Mouse (Mus musculus) kidney, embryonic 15.5 days (tissue): ENCODE measurements around the gene Pigm. TPM values are rescaled to one million over a fixed set of nuclear protein-coding genes. Genes with fewer than 3 reads are reported as not detected.
A peak's percentile ranks its signal among the peaks of the same experiment; 100 is the strongest.

Experiments used
- ATAC-seq: fragments of 200-750 bp; cut with Nextera tagmentation; replicated peaks from 2 replicates; pipeline ENCODE4 v1.8.0; 2017; ENCODE audit warnings: moderate TSS enrichment; ENCODE audit not compliant: low FRiP score
- H3K27ac ChIP-seq: fragments of 300-500 bp; sonication (generic); 2 replicates; pipeline ENCODE4 v1.5.1; 2015; ENCODE audit warnings: mild to moderate bottlenecking, inconsistent platforms
- H3K27me3 ChIP-seq: fragments of 300-500 bp; sonication (generic); 2 replicates; pipeline ENCODE4 v1.6.1; 2015; ENCODE audit warnings: inconsistent platforms
- H3K36me3 ChIP-seq: fragments of 300-500 bp; sonication (generic); 2 replicates; pipeline ENCODE4 v1.6.1; 2015; ENCODE audit warnings: inconsistent platforms
- H3K4me1 ChIP-seq: fragments of 300-500 bp; sonication (generic); 2 replicates; pipeline ENCODE4 v1.6.1; 2015; ENCODE audit warnings: inconsistent platforms
- H3K4me2 ChIP-seq: fragments of 300-500 bp; sonication (generic); 2 replicates; pipeline ENCODE4 v1.6.1; 2015; ENCODE audit warnings: moderate library complexity, mild to moderate bottlenecking, inconsistent platforms
- H3K4me3 ChIP-seq: fragments of 300-500 bp; sonication (generic); replicated peaks from 2 replicates; pipeline ENCODE4 v1.5.1; 2015; ENCODE audit warnings: mild to moderate bottlenecking, inconsistent platforms
- H3K9ac ChIP-seq: fragments of 300-500 bp; sonication (generic); 2 replicates; pipeline ENCODE4 v1.6.1; 2015; ENCODE audit warnings: mild to moderate bottlenecking, inconsistent platforms
- H3K9me3 ChIP-seq: fragments of 300-500 bp; sonication (generic); replicated peaks from 2 replicates; pipeline ENCODE4 v1.6.1; 2016; ENCODE audit warnings: inconsistent platforms
- WGBS: fragments of 180-500 bp; shearing (Covaris S2); methylation state at CpG from one replicate; pipeline ENCODE4 v1.1.7; 2015; ENCODE audit warnings: mixed read lengths; 5-methylcytosine and 5-hydroxymethylcytosine counted together
- polyA plus RNA-seq: library from polyadenylated mRNA; unstranded; fragments of >200 nt; fragmentation: Nextera tagmentation; extraction: Ambion mirVana; gene quantifications from 2 replicates; pipeline ENCODE4 v1.2.1, GENCODE M21; 2015

The Pigm gene
- polyA plus RNA-seq, 1 experiment from 2014 or later = 7.9 TPM

DNA sequence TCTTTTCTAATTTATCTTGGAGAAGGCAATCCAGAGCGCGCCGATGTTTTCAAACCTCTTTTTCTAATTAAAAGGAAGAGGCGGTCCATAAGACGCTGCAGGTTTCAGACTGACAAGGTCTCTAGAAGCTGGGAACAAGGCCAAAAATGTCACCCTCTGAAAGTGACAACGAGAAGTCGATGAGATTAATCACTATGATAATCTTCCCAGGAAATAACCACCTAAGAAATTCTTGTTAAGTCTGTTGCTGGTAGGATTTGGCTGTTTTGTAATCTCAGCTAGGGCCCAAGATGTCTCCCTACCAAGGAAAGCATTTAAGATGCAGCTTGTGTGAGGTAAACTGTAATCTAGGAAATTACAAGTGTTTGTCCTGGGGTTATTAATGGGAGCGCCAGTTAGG, 17.4 kb downstream of the Pigm start:
- Histone ChIP-seq H3K9ac (no peak overlapping the region), H3K4me2 (no peak overlapping the region), H3K4me3 (no peak overlapping the region), H3K36me3 (no peaks in the 10 kb centered on the region), H3K9me3 (no peaks in the 10 kb centered on the region), H3K27me3 (peaks cover 13% of the 10 kb centered on the region; the same call in 1 of the 2 replicates), H3K27ac (no peak overlapping the region), H3K4me1 (peaks cover 6% of the 10 kb centered on the region; the same call in 1 of the 2 replicates)
- ATAC-seq = no peak
- WGBS = 59% methylated on average over 8 of the region's 8 CpGs

DNA sequence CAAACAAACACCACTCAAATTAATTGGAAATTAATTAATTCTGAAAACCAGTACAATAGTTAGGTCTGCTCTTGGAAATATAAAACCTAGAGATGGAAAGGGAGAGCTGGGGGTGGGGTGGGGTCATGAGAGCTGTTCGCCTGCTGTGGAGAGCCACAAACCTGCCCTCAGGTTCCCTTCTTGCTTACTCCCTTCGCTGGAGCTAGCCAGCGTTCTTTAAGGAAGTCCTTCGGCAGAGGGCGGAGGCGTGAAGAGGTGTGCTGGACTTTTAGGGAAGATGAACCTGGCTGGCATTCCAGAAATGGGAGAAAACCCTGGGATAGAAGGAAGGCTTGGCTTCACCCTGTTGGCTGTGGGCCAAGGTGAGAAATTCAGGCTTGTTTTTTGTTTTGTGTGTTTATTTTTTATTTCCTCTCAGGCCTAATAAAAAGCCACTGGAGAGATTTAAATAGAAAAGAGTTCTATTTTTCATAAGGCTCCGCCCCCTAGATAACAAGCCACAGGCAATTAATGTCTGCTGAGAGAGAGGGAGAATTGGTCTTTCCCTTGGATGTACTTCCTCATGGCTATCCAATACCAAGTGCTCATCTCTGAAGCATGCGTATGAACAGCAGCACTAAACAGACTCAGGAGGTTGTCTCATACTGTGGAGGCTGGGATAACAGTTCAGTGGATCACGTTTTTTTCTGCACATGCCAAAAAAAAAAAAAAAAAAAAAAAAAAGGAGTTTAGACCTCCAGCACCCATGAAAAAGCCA, 20.8 kb downstream of the Pigm start:
- H3K27me3 ChIP-seq = 0 out of 2 replicates have a peak, but pooled peaks cover 4% of the 10 kb centered on the region
- H3K4me3 ChIP-seq = no peak overlapping the region
- 59% methylated on average over 9 of the region's 9 CpGs for WGBS
- no peak overlapping the region for H3K27ac ChIP-seq
- H3K4me2 ChIP-seq = no peak overlapping the region
- no peak for ATAC-seq
- no peaks in the 10 kb centered on the region for H3K9me3 ChIP-seq
- H3K4me1 ChIP-seq = peaks cover 2% of the 10 kb centered on the region; the same call in 1 of the 2 replicates
- no peaks in the 10 kb centered on the region for H3K36me3 ChIP-seq
- no peak overlapping the region for H3K9ac ChIP-seq

DNA sequence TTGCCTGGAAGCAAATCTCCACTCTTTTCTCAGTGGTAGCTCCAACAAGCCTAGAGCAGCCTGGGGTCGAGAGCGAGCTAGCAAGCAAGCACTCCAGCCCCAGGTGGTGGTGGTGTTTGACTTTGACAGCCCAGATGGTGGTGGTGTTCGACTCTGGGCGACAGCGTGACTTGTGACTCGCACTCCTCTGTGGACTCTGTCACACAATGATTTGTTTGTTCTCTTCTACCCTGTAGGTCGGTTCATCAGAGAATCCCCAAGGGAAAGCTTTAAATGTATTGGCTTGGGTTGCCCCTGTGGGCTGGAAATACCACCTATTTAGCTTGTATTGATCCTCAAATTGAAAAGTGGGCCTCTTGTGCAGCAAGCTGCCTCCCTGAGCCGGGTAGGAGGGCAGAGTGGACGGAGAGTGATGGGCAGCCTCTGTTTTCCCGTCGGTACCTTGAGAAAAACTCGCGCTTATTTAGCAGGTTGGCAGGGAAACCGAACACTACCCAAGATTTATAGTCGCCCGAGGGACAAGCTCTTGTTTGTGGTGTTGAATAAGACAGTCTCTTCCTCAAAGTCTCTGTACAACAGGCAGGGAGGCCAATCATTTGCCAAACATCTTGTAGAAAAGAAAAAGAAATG, 29.8 kb downstream of the Pigm start:
- H3K4me1 ChIP-seq = peaks cover 5% of the 10 kb centered on the region; the same call in 1 of the 2 replicates
- H3K27me3 ChIP-seq = peaks cover 15% of the 10 kb centered on the region; the same call in 1 of the 2 replicates
- no peaks in the 10 kb centered on the region for H3K36me3 ChIP-seq
- H3K4me2 ChIP-seq = no peak overlapping the region
- H3K9me3 ChIP-seq = no peaks in the 10 kb centered on the region
- 14% methylated on average over 16 of the region's 16 CpGs for WGBS
- H3K9ac ChIP-seq = no peak overlapping the region
- no peak overlapping the region for H3K27ac ChIP-seq
- H3K4me3 ChIP-seq = no peak overlapping the region
- ATAC-seq = no peak

DNA sequence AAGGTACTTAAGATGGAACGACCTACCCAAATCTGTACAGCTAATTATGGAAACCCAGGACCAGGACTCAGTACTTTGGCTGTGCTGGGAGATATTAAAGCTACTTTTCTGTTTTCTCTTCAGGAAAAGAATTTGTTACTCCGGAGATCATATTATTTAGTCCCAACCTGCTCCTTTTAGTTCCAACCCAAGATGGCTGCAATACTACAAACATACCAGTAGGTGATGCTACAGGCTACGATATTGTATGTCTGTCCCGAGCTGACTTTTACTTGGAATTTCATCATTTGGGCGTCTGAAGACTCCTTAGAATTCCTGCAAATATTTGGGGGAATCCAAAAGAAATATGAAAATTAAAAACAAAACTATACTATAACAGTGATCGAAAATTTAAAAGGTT, 32.6 kb downstream of the Pigm start:
- no peak overlapping the region for H3K27ac ChIP-seq
- no peak for ATAC-seq
- WGBS = 6% methylated on average over 6 of the region's 6 CpGs

GRCm38 (mm10) chr1:172409431-172409830, 33.1 kb downstream of the Pigm start:
- H3K4me2 ChIP-seq = no peak overlapping the region
- WGBS = 13% methylated on average over 5 of the region's 5 CpGs
- H3K27me3 ChIP-seq = peaks cover 15% of the 10 kb centered on the region; the same call in 1 of the 2 replicates
- no peak overlapping the region for H3K9ac ChIP-seq
- ATAC-seq = no peak
- no peaks in the 10 kb centered on the region for H3K36me3 ChIP-seq
- peaks cover 5% of the 10 kb centered on the region; the same call in 1 of the 2 replicates for H3K4me1 ChIP-seq
- H3K27ac ChIP-seq = no peak overlapping the region
- H3K4me3 ChIP-seq = no peak overlapping the region
- no peaks in the 10 kb centered on the region for H3K9me3 ChIP-seq

More for the DNA sequence above, 32.6 kb downstream of the Pigm start:
- Histone ChIP-seq H3K4me2 (no peak overlapping the region), H3K36me3 (no peaks in the 10 kb centered on the region), H3K9ac (no peak overlapping the region), H3K4me1 (peaks cover 5% of the 10 kb centered on the region; the same call in 1 of the 2 replicates), H3K27me3 (peaks cover 15% of the 10 kb centered on the region; the same call in 1 of the 2 replicates), H3K4me3 (no peak overlapping the region), H3K9me3 (no peaks in the 10 kb centered on the region)

- Histone ChIP-seq H3K27me3 (peaks cover 15% of the 10 kb centered on the region; the same call in 1 of the 2 replicates), H3K9me3 (no peaks in the 10 kb centered on the region), H3K4me3 (no peak overlapping the region), H3K4me2 (no peak overlapping the region), H3K27ac (no peak overlapping the region), H3K9ac (no peak overlapping the region), H3K36me3 (no peaks in the 10 kb centered on the region), H3K4me1 (peaks cover 5% of the 10 kb centered on the region; the same call in 1 of the 2 replicates)
- no peak for ATAC-seq
- 1% methylated on average over 4 of the region's 4 CpGs for WGBS
Measured at GRCm38 (mm10) chr1:172410806-172411205, 34.5 kb downstream of the Pigm start.

- H3K9me3 ChIP-seq = no peaks in the 10 kb centered on the region
- ATAC-seq = peak; percentile 67
- WGBS = 3% methylated on average over 5 of the region's 5 CpGs
Measured at GRCm38 (mm10) chr1:172412204-172412603, 35.9 kb downstream of the Pigm start.

GRCm38 (mm10) chr1:172413491-172414230, 37.3 kb downstream of the Pigm start:
- no peak for ATAC-seq
- 82% methylated on average over 4 of the region's 4 CpGs for WGBS
- peaks cover 8% of the 10 kb centered on the region for H3K4me1 ChIP-seq
- no peaks in the 10 kb centered on the region for H3K9me3 ChIP-seq
- H3K4me3 ChIP-seq = no peak overlapping the region
- H3K9ac ChIP-seq = no peak overlapping the region
- no peak overlapping the region for H3K4me2 ChIP-seq
- H3K27ac ChIP-seq = no peak overlapping the region
- H3K27me3 ChIP-seq = no peaks in the 10 kb centered on the region
- H3K36me3 ChIP-seq = no peaks in the 10 kb centered on the region

More at GRCm38 (mm10) chr1:172412204-172412603, 35.9 kb downstream of the Pigm start:
- Histone ChIP-seq H3K36me3 (no peaks in the 10 kb centered on the region), H3K27me3 (0 out of 2 replicates have a peak, but pooled peaks cover 7% of the 10 kb centered on the region), H3K4me2 (no peak overlapping the region), H3K27ac (no peak overlapping the region), H3K4me3 (no peak overlapping the region), H3K9ac (no peak overlapping the region), H3K4me1 (no peaks in the 10 kb centered on the region)

- no peak for ATAC-seq
Measured at GRCm38 (mm10) chr1:172414231-172414585, 37.9 kb downstream of the Pigm start.

DNA sequence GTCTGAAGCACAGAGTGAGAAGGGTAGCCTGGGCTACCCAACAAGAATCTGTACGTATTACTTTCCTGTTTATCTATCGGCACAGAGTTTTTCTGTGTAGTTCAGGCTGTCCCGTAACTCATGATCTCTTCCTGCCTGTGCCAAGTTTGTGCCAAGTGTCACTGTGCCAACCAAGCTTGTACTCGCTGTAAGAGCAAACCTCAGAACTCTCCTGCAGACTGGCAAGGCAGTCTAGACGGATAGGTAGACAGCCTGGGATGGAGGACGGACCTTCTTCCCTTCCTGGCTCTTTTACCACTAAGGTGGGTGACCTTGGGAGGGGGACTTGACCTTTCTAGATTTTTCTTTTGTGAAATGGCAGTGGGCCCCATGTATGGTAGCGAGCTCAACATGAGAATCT, 38.7 kb downstream of the Pigm start:
- no peak overlapping the region for H3K4me3 ChIP-seq
- no peak for ATAC-seq
- no peaks in the 10 kb centered on the region for H3K27me3 ChIP-seq
- H3K36me3 ChIP-seq = no peaks in the 10 kb centered on the region
- no peaks in the 10 kb centered on the region for H3K9me3 ChIP-seq
- 89% methylated on average over 7 of the region's 7 CpGs for WGBS
- no peak overlapping the region for H3K9ac ChIP-seq
- H3K4me1 ChIP-seq = peaks cover 13% of the 10 kb centered on the region
- no peak overlapping the region for H3K4me2 ChIP-seq
- H3K27ac ChIP-seq = no peak overlapping the region

More at GRCm38 (mm10) chr1:172414231-172414585, 37.9 kb downstream of the Pigm start:
- H3K4me2 ChIP-seq = no peak overlapping the region
- peaks cover 13% of the 10 kb centered on the region for H3K4me1 ChIP-seq
- no peak overlapping the region for H3K27ac ChIP-seq
- no peaks in the 10 kb centered on the region for H3K27me3 ChIP-seq
- WGBS = 86% methylated on average over 6 of the region's 6 CpGs
- no peak overlapping the region for H3K4me3 ChIP-seq
- H3K9ac ChIP-seq = no peak overlapping the region
- no peaks in the 10 kb centered on the region for H3K36me3 ChIP-seq
- no peaks in the 10 kb centered on the region for H3K9me3 ChIP-seq

DNA sequence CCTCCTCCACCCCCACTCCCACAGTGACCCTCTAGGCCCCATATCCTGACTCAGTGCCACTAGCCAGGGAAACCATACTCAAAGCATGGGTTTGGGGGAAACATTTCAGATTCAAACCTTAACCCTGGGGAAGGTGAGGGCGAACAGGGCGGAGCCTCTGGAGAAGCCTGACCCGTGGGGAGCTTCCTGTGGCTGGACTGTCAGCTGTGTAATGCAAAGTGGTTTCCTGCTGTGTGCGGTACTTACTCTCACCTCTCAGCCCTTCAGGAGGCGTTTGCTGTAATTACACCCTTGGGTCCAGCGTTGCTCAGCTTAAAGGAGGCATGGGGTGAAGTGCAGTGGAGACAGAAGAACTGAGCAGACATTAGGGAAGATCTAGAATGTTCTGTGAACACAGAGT, 41.8 kb downstream of the Pigm start:
- H3K9me3 ChIP-seq = no peaks in the 10 kb centered on the region
- H3K4me2 ChIP-seq = no peak overlapping the region
- H3K36me3 ChIP-seq = no peaks in the 10 kb centered on the region
- 15% methylated on average over 6 of the region's 6 CpGs for WGBS
- peaks cover 13% of the 10 kb centered on the region for H3K4me1 ChIP-seq
- no peak overlapping the region for H3K4me3 ChIP-seq
- no peaks in the 10 kb centered on the region for H3K27me3 ChIP-seq
- H3K9ac ChIP-seq = no peak overlapping the region
- peak; percentile 40; the same call in 1 of the 2 replicates for ATAC-seq
- H3K27ac ChIP-seq = no peak overlapping the region

- peaks cover 13% of the 10 kb centered on the region for H3K4me1 ChIP-seq
- 70% methylated on average over 3 of the region's 3 CpGs for WGBS
- no peak for ATAC-seq
- H3K4me2 ChIP-seq = no peak overlapping the region
- H3K36me3 ChIP-seq = no peaks in the 10 kb centered on the region
- no peak overlapping the region for H3K9ac ChIP-seq
- no peaks in the 10 kb centered on the region for H3K27me3 ChIP-seq
- no peak overlapping the region for H3K27ac ChIP-seq
- no peak overlapping the region for H3K4me3 ChIP-seq
- no peaks in the 10 kb centered on the region for H3K9me3 ChIP-seq
Measured at GRCm38 (mm10) chr1:172418642-172419041, 42.3 kb downstream of the Pigm start.
